Mouse (Mus musculus): Measurements from ENCODE around the gene Zswim3.

DNA sequence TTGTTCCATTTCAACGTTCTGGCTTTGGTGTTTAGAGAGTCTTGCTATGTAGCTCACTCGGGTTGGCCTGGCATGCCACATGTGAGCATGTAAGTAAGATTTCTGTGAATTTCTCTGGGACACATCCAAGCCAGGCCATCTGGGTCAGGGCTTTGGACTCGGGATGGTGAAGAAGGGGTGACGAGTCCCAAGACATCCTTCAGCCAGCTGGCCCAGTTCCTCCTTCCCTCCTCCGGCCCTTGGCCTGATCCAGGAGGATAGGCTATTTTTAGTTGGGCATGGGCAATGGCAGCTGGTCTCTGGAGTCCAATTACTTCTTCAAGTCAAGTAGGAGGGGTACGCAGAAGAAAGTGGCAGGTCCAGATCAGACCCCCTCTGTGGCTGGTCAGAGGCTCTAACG lies 26.1 kb upstream of the Zswim3 start:
- TF ChIP-seq CTCF (IDR thresholded peaks at IDR 0.05; ENCODE audit: borderline replicate concordance, control insufficient read depth, extremely low read depth, insufficient read depth, low read length, poor library complexity), result no peak
- no peak for TF ChIP-seq POLR2A (IDR thresholded peaks at IDR 0.05; ENCODE audit: control insufficient read depth, extremely low read depth, insufficient read depth, low read length, poor library complexity)
